8 mouse cellular contexts compared by ENCODE assay signal in the genomic region with DNA sequence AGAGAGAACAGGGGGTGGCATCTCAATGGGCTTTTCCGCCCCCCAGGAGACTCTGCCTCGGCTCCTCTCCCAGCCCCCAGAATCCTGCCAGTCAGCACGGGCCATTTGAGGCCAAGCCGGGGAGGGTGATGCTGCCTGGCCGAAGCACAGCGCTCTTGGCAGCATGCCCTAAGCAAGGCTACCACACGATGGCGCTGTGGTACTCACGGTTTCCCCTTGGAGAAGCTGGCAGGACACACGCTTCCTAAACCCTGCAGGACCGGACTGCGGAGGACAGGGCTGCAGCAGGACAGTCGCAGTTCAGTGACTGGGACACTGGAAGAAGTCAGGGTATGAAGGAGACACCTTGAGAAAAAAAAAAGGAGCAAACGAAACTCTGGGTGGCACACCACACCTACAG. TPM values are rescaled to one million over a fixed set of nuclear protein-coding genes. Genes with fewer than 3 reads are reported as not detected.
DNase-seq lines count a peak whose midpoint lies in the region; ATAC-seq and TF ChIP-seq lines count a peak whose summit lies in the region.

No protein-coding gene starts in this region.

- TF ChIP-seq CTCF in cerebellum, adult 2 months (IDR thresholded peaks at IDR 0.05; ENCODE audit: borderline replicate concordance, insufficient read depth, low read depth, low read length), result peak; percentile 97
- TF ChIP-seq CTCF in lung, embryonic 14.5 days (IDR thresholded peaks at IDR 0.05; ENCODE audit: low read depth), result peak; percentile 99

- ATAC-seq in hematopoietic stem cell, adult 5-6 weeks (replicated peaks in 1 of 2; ENCODE audit: insufficient read depth in 1 of 2, low FRiP score in 2 of 2, low TSS enrichment in 1 of 2, low read depth in 1 of 2, poor library complexity in 2 of 2, severe bottlenecking in 2 of 2), result peak; percentile 60
- ATAC-seq in lung, embryonic 14.5 days (ENCODE audit: insufficient read depth), result peak; percentile 40; the same call in 1 of the 2 replicates
- peak; percentile 66 for ATAC-seq in neutrophil, adult 5-6 weeks (ENCODE audit: extremely low read depth, insufficient number of reproducible peaks, low FRiP score, poor library complexity, severe bottlenecking)

- H3K27ac ChIP-seq in ES-E14 (ENCODE audit: insufficient read depth, low read depth, low read length, poor library complexity, severe bottlenecking), result no peak overlapping the region
- H3K27ac ChIP-seq in cerebellum, adult 2 months (ENCODE audit: insufficient read depth, low read length), result peak overlapping the region; percentile 33
- H3K27ac ChIP-seq in lung, embryonic 14.5 days (ENCODE audit: low read depth), result no peak overlapping the region

- H3K27me3 ChIP-seq in cerebellum, adult 2 months (ENCODE audit: control insufficient read depth, insufficient read depth, low read length), result no peaks in the 10 kb centered on the region
- no peaks in the 10 kb centered on the region for H3K27me3 ChIP-seq in lung, embryonic 14.5 days (ENCODE audit: insufficient read depth, low read length)

- peak overlapping the region; percentile 40 for H3K4me2 ChIP-seq in lung, embryonic 14.5 days

- peak; percentile 64; the same call in 1 of the 2 replicates for TF ChIP-seq POLR2A in cerebellum, adult 2 months (IDR thresholded peaks at IDR 0.05; ENCODE audit: borderline replicate concordance, insufficient read depth, low read length)

- under 1% methylated on average over 14 of the region's 14 CpGs for WGBS in cerebellum, adult 2 months
- WGBS in lung, embryonic 14.5 days, result under 1% methylated on average over 14 of the region's 14 CpGs

- H3K4me3 ChIP-seq in ES-E14 (ENCODE audit: insufficient read depth in 1 of 2, low read depth in 1 of 2, low read length in 2 of 2, poor library complexity in 1 of 2, severe bottlenecking in 1 of 2), result no peak overlapping the region
- peak overlapping the region; percentile 9 for H3K4me3 ChIP-seq in cerebellum, adult 2 months (replicated peaks; ENCODE audit: insufficient read depth, low read depth, low read length)
- no peak overlapping the region for H3K4me3 ChIP-seq in lung, embryonic 14.5 days (ENCODE audit: low read depth, low read length)

- peak; percentile 93 for DNase-seq in ES-E14 (ENCODE audit: low read depth, low spot score)
- DNase-seq in cerebellum, adult 2 months, result peak; percentile 99 to 100
- peak; percentile 93 for DNase-seq in forelimb bud, embryonic 11.5 days (ENCODE audit: low read depth, low spot score)
- peak; percentile 93 to 100 for DNase-seq in layer of hippocampus, adult 8-10 months (ENCODE audit: low spot score in 2 of 2)
- DNase-seq in lung, embryonic 14.5 days, result peak; percentile 99
- peak; percentile 88 for DNase-seq in testis, postnatal 14 days (ENCODE audit: low spot score)

- H3K9me3 ChIP-seq in ES-E14 (ENCODE audit: control insufficient read depth, insufficient read depth, low read depth, low read length), result no peaks in the 10 kb centered on the region
- no peaks in the 10 kb centered on the region for H3K9me3 ChIP-seq in lung, embryonic 14.5 days (ENCODE audit: low read depth, low read length)

- no peak overlapping the region for H3K9ac ChIP-seq in ES-E14 (ENCODE audit: insufficient read depth, low read depth, low read length, poor library complexity, severe bottlenecking)
- 0 out of 2 replicates have a peak overlapping the region, but pooled peaks have one; percentile 23 for H3K9ac ChIP-seq in lung, embryonic 14.5 days

- 0 out of 4 replicates have a peak, but pooled peaks cover 0 to 2% of the 10 kb centered on the region in 2 experiments for H3K4me1 ChIP-seq in ES-E14 (ENCODE audit: control insufficient read depth in 2 of 2, insufficient read depth in 2 of 2, low read length in 2 of 2, poor library complexity in 1 of 2)
- peaks cover 18% of the 10 kb centered on the region for H3K4me1 ChIP-seq in cerebellum, adult 2 months (ENCODE audit: control insufficient read depth, insufficient read depth, low read length)
- H3K4me1 ChIP-seq in lung, embryonic 14.5 days (ENCODE audit: insufficient read depth), result 0 out of 2 replicates have a peak, but pooled peaks cover 5% of the 10 kb centered on the region

- no peaks in the 10 kb centered on the region for H3K36me3 ChIP-seq in ES-E14 (ENCODE audit: control insufficient read depth, insufficient read depth, low read length, poor library complexity, severe bottlenecking)
- no peaks in the 10 kb centered on the region for H3K36me3 ChIP-seq in lung, embryonic 14.5 days (ENCODE audit: insufficient read depth)

- in situ Hi-C loops in ES-E14 (cut with MboI; ENCODE audit: low sequenced_read_pairs in 2 of 2, unreplicated experiment in 2 of 2), result no loop called here

TF ChIP-seq in ES-E14, 5 proteins besides CTCF, POLR2A, EP300 and RAD21:
- 0 out of 2 replicates have a peak, but pooled peaks have one; percentile 44 for TF ChIP-seq ZC3H11A (IDR thresholded peaks at IDR 0.05; ENCODE audit: borderline replicate concordance, low read depth, low read length)
- TF ChIP-seq ZNF384 (IDR thresholded peaks at IDR 0.05; ENCODE audit: low read depth, low read length), result no peak
- TF ChIP-seq CHD2 (IDR thresholded peaks at IDR 0.05; ENCODE audit: low read depth, low read length), result no peak
- TF ChIP-seq MAFK (IDR thresholded peaks at IDR 0.05; ENCODE audit: insufficient read depth, low read depth, low read length), result no peak
- no peak for TF ChIP-seq HCFC1 (IDR thresholded peaks at IDR 0.05; ENCODE audit: borderline replicate concordance, insufficient read depth, low read length)

RNA-seq across cellular contexts. Expression of a gene that starts 5.0 kb away (rescaled TPM):
- 90.3 and 91.1 TPM in 2 replicates for total RNA-seq in ES-E14 (2012; rRNA removed)
- polyA plus RNA-seq in cerebellum, adult 2 months (2012; rRNA removed), result 221 and 225 TPM in 2 replicates
- 45.3 and 54.5 TPM in 2 replicates for total RNA-seq in hematopoietic stem cell, adult 5-6 weeks (2017)
- 100 to 1,000 TPM; 119 to 130 (median 128) TPM for total RNA-seq in layer of hippocampus, adult 8-10 months (2022)
- polyA plus RNA-seq in lung, embryonic 14.5 days (2014; fragmentation: Nextera tagmentation; extraction: Ambion mirVana), result 209 and 227 TPM in 2 replicates
- 22.2 and 25.7 TPM in 2 replicates for total RNA-seq in neutrophil, adult 5-6 weeks (2017)

RNA-seq across cellular contexts. Expression of a gene that starts 22.8 kb away (rescaled TPM):
- 21.9 and 33.6 TPM in 2 replicates for total RNA-seq in ES-E14 (2012; rRNA removed)
- polyA plus RNA-seq in cerebellum, adult 2 months (2012; rRNA removed), result 30.0 and 33.4 TPM in 2 replicates
- total RNA-seq in hematopoietic stem cell, adult 5-6 weeks (2017), result 31.9 and 38.8 TPM in 2 replicates
- total RNA-seq in layer of hippocampus, adult 8-10 months (2022), result 10 to 100 TPM in 3 of 4 experiments, 1 to 10 TPM in 1; 9.5 to 14.0 (median 13.1) TPM
- 5.4 and 5.7 TPM in 2 replicates for polyA plus RNA-seq in lung, embryonic 14.5 days (2014; fragmentation: Nextera tagmentation; extraction: Ambion mirVana)
- total RNA-seq in neutrophil, adult 5-6 weeks (2017), result 6.9 and 8.1 TPM in 2 replicates

RNA-seq across cellular contexts. Expression of a gene that starts 36.8 kb away (rescaled TPM):
- 340 and 419 TPM in 2 replicates for total RNA-seq in ES-E14 (2012; rRNA removed)
- polyA plus RNA-seq in cerebellum, adult 2 months (2012; rRNA removed), result 119 and 126 TPM in 2 replicates
- total RNA-seq in hematopoietic stem cell, adult 5-6 weeks (2017), result 242 and 244 TPM in 2 replicates
- total RNA-seq in layer of hippocampus, adult 8-10 months (2022), result 100 to 1,000 TPM in 3 of 4 experiments, 10 to 100 TPM in 1; 85.5 to 112 (median 106) TPM
- polyA plus RNA-seq in lung, embryonic 14.5 days (2014; fragmentation: Nextera tagmentation; extraction: Ambion mirVana), result 212 and 239 TPM in 2 replicates
- 114 and 115 TPM in 2 replicates for total RNA-seq in neutrophil, adult 5-6 weeks (2017)
